Mouse (Mus musculus) MEL (cell line): ENCODE results near the gene Mark1. TPM values are rescaled to one million over a fixed set of nuclear protein-coding genes. Genes with fewer than 3 reads are reported as not detected.

Experiments used
- DNase-seq: peaks from one replicate; pipeline ENCODE4 v3.0.0; 2011; ENCODE audit warnings: low read depth, low spot score
- H3K27ac ChIP-seq: 2 replicates; pipeline ENCODE4 v1.5.1; 2012; ENCODE audit warnings: low read depth, mild to moderate bottlenecking, control low read depth, low read length, moderate library complexity; ENCODE audit not compliant: control insufficient read depth
- H3K27me3 ChIP-seq, 2 experiments: fragments of 150-350 bp in 1 of 2; sonication (generic) in 1 of 2; 2 replicates each; pipeline ENCODE4 v1.6.1; 2012; ENCODE audit warnings: low read length in 2 of 2, mild to moderate bottlenecking in 2 of 2, improper control_type of control experiment in 1 of 2, moderate library complexity in 1 of 2; ENCODE audit not compliant: insufficient read depth in 2 of 2, control insufficient read depth in 1 of 2
- H3K36me3 ChIP-seq, 2 experiments: 2 replicates each; pipeline ENCODE4 v1.6.1; 2012 to 2014; ENCODE audit warnings: low read length in 2 of 2, improper control_type of control experiment in 1 of 2, inconsistent platforms in 1 of 2, mild to moderate bottlenecking in 1 of 2; ENCODE audit not compliant: insufficient read depth in 2 of 2, control insufficient read depth in 1 of 2
- H3K4me1 ChIP-seq, 2 experiments: fragments of 150-350 bp in 1 of 2; sonication (generic) in 1 of 2; 2 replicates each; pipeline ENCODE4 v1.6.1; 2012; ENCODE audit warnings: low read length in 2 of 2, improper control_type of control experiment in 1 of 2, mild to moderate bottlenecking in 1 of 2; ENCODE audit not compliant: insufficient read depth in 2 of 2, control insufficient read depth in 1 of 2
- H3K4me3 ChIP-seq, 2 experiments: fragments of 150-350 bp in 1 of 2; sonication (generic) in 1 of 2; 2 replicates each; pipeline ENCODE4 v1.5.1; 2012; ENCODE audit warnings: low read depth in 2 of 2, low read length in 2 of 2, mild to moderate bottlenecking in 2 of 2, moderate library complexity in 2 of 2, control low read depth in 1 of 2, improper control_type of control experiment in 1 of 2; ENCODE audit not compliant: control insufficient read depth in 1 of 2, insufficient read depth in 1 of 2
- H3K79me2 ChIP-seq: 2 replicates; pipeline ENCODE4 v1.6.1; 2012; ENCODE audit warnings: mild to moderate bottlenecking, low read length, moderate library complexity; ENCODE audit not compliant: control insufficient read depth, poor library complexity, insufficient read depth
- H3K9ac ChIP-seq: 2 replicates; pipeline ENCODE4 v1.6.1; 2012; ENCODE audit warnings: low read depth, mild to moderate bottlenecking, control low read depth, low read length, moderate library complexity; ENCODE audit not compliant: control insufficient read depth, poor library complexity, severe bottlenecking
- H3K9me3 ChIP-seq: fragments of 150-350 bp; sonication (generic); replicated peaks from 2 replicates; pipeline ENCODE4 v1.6.1; 2012; ENCODE audit warnings: mild to moderate bottlenecking, low read length, improper control_type of control experiment, moderate library complexity; ENCODE audit not compliant: insufficient read depth
- CHD2 ChIP-seq: IDR thresholded peaks from 2 replicates; pipeline ENCODE4 v1.6.1; 2011; ENCODE audit warnings: low read length, improper control_type of control experiment
- CTCF ChIP-seq, 3 experiments: IDR thresholded peaks in 2 of 3; conservative IDR thresholded peaks in 1 of 3; 2 replicates each; pipeline ENCODE4 v1.5.1; 2011 to 2012; ENCODE audit warnings: low read length in 3 of 3, low read depth in 2 of 3, mild to moderate bottlenecking in 2 of 3, improper control_type of control experiment in 1 of 3, inconsistent platforms in 1 of 3, mixed read lengths in 1 of 3, moderate library complexity in 1 of 3; ENCODE audit not compliant: control insufficient read depth in 1 of 3, insufficient read depth in 1 of 3, poor library complexity in 1 of 3, severe bottlenecking in 1 of 3
- E2F4 ChIP-seq: IDR thresholded peaks from 2 replicates; pipeline ENCODE4 v1.6.1; 2011; ENCODE audit warnings: low read depth, low read length, improper control_type of control experiment, borderline replicate concordance
- EP300 ChIP-seq, 2 experiments: IDR thresholded peaks; 2 replicates each; pipeline ENCODE4 v1.6.1; 2011; ENCODE audit warnings: improper control_type of control experiment in 2 of 2, low read length in 2 of 2, low read depth in 1 of 2, mild to moderate bottlenecking in 1 of 2
- GABPA ChIP-seq: IDR thresholded peaks from 2 replicates; pipeline ENCODE4 v1.6.1; 2012; ENCODE audit warnings: low read depth, mild to moderate bottlenecking, inconsistent platforms, low read length, improper control_type of control experiment, moderate library complexity
- JUND ChIP-seq: IDR thresholded peaks from 2 replicates; pipeline ENCODE4 v1.6.1; 2011; ENCODE audit warnings: low read depth, mild to moderate bottlenecking, improper control_type of control experiment, low read length
- MAX ChIP-seq: IDR thresholded peaks from 2 replicates; pipeline ENCODE4 v1.6.1; 2011; ENCODE audit warnings: low read length, improper control_type of control experiment
- MAZ ChIP-seq: IDR thresholded peaks from 2 replicates; pipeline ENCODE4 v1.6.1; 2012; ENCODE audit warnings: low read depth, mild to moderate bottlenecking, inconsistent platforms, low read length, improper control_type of control experiment
- MEF2A ChIP-seq: IDR thresholded peaks from 2 replicates; pipeline ENCODE4 v1.6.1; 2014; ENCODE audit warnings: low read depth, mild to moderate bottlenecking, inconsistent platforms, low read length, improper control_type of control experiment; ENCODE audit not compliant: poor library complexity, insufficient replicate concordance, severe bottlenecking; ENCODE audit errors: extremely low read depth
- MXI1 ChIP-seq: IDR thresholded peaks from 2 replicates; pipeline ENCODE4 v1.6.1; 2011; ENCODE audit warnings: mild to moderate bottlenecking, low read depth, low read length, improper control_type of control experiment
- MYB ChIP-seq: IDR thresholded peaks from 2 replicates; pipeline ENCODE4 v1.6.1; 2011; ENCODE audit warnings: mild to moderate bottlenecking, low read depth, low read length, improper control_type of control experiment
- NRF1 ChIP-seq: IDR thresholded peaks from 2 replicates; pipeline ENCODE4 v1.6.1; 2014; ENCODE audit warnings: low read depth, mild to moderate bottlenecking, inconsistent platforms, low read length, improper control_type of control experiment, moderate library complexity; ENCODE audit not compliant: poor library complexity, insufficient read depth, severe bottlenecking
- POLR2AphosphoS5 ChIP-seq: IDR thresholded peaks from 2 replicates; pipeline ENCODE4 v1.6.1; 2012; ENCODE audit warnings: low read depth, borderline replicate concordance, mild to moderate bottlenecking, inconsistent platforms, low read length, moderate library complexity, mixed read lengths
- RCOR1 ChIP-seq: IDR thresholded peaks from 2 replicates; pipeline ENCODE4 v1.6.1; 2012; ENCODE audit warnings: low read depth, mild to moderate bottlenecking, inconsistent platforms, low read length, improper control_type of control experiment
- SIN3A ChIP-seq: IDR thresholded peaks from 2 replicates; pipeline ENCODE4 v1.6.1; 2012; ENCODE audit warnings: low read length, improper control_type of control experiment, inconsistent platforms
- SMC3 ChIP-seq: IDR thresholded peaks from 2 replicates; pipeline ENCODE4 v1.6.1; 2011; ENCODE audit warnings: low read depth, low read length, improper control_type of control experiment
- TAL1 ChIP-seq: IDR thresholded peaks from 2 replicates; pipeline ENCODE4 v1.6.1; 2012; ENCODE audit warnings: mild to moderate bottlenecking, inconsistent platforms, low read length, moderate library complexity, mixed read lengths
- TCF12 ChIP-seq: IDR thresholded peaks from 2 replicates; pipeline ENCODE4 v1.6.1; 2014; ENCODE audit warnings: low read depth, mild to moderate bottlenecking, inconsistent platforms, low read length, improper control_type of control experiment, moderate library complexity
- UBTF ChIP-seq: IDR thresholded peaks from 2 replicates; pipeline ENCODE4 v1.6.1; 2012; ENCODE audit warnings: low read depth, mild to moderate bottlenecking, inconsistent platforms, low read length, improper control_type of control experiment, moderate library complexity, borderline replicate concordance; ENCODE audit not compliant: insufficient read depth
- USF1 ChIP-seq: IDR thresholded peaks from 2 replicates; pipeline ENCODE4 v1.6.1; 2014; ENCODE audit warnings: low read depth, mild to moderate bottlenecking, inconsistent platforms, low read length, improper control_type of control experiment, moderate library complexity
- USF2 ChIP-seq, 2 experiments: IDR thresholded peaks; 2 replicates each; pipeline ENCODE4 v1.6.1; 2011 to 2012; ENCODE audit warnings: improper control_type of control experiment in 2 of 2, low read length in 2 of 2, borderline replicate concordance in 1 of 2, inconsistent platforms in 1 of 2, low read depth in 1 of 2, mild to moderate bottlenecking in 1 of 2; ENCODE audit not compliant: insufficient read depth in 1 of 2
- ZC3H11A ChIP-seq: IDR thresholded peaks from 2 replicates; pipeline ENCODE4 v1.6.1; 2012; ENCODE audit warnings: low read depth, mild to moderate bottlenecking, inconsistent platforms, low read length, improper control_type of control experiment
- ZKSCAN1 ChIP-seq: IDR thresholded peaks from 2 replicates; pipeline ENCODE4 v1.6.1; 2012; ENCODE audit warnings: low read depth, mild to moderate bottlenecking, inconsistent platforms, low read length, improper control_type of control experiment, moderate library complexity
- ZMIZ1 ChIP-seq: IDR thresholded peaks from 2 replicates; pipeline ENCODE4 v1.6.1; 2012; ENCODE audit warnings: low read depth, mild to moderate bottlenecking, inconsistent platforms, low read length, improper control_type of control experiment, moderate library complexity
- ZNF384 ChIP-seq: IDR thresholded peaks from 2 replicates; pipeline ENCODE4 v1.6.1; 2012; ENCODE audit warnings: low read depth, mild to moderate bottlenecking, inconsistent platforms, low read length, improper control_type of control experiment
- polyA plus RNA-seq, 2 experiments: library from polyadenylated mRNA; stranded (reverse) in 1 of 2; unstranded in 1 of 2; fragments of >175 nt in 1 of 2; fragments of >200 nt in 1 of 2; gene quantifications; 2 replicates each; pipeline versions ENCODE4 v1.2.1 to v1.2.4; 2012; ENCODE audit warnings: low replicate concordance in 2 of 2, low read depth in 1 of 2; ENCODE audit not compliant: insufficient read length in 2 of 2, insufficient read depth in 1 of 2, missing spikeins in 1 of 2
- total RNA-seq: library from RNA; depleted of rRNA; stranded (reverse); fragments of 300-350 nt; gene quantifications from 2 replicates; pipeline ENCODE4 v1.2.3, GENCODE M21; 2012

Mark1 gene
- total and polyA plus RNA-seq, 3 experiments: not detected

DNA sequence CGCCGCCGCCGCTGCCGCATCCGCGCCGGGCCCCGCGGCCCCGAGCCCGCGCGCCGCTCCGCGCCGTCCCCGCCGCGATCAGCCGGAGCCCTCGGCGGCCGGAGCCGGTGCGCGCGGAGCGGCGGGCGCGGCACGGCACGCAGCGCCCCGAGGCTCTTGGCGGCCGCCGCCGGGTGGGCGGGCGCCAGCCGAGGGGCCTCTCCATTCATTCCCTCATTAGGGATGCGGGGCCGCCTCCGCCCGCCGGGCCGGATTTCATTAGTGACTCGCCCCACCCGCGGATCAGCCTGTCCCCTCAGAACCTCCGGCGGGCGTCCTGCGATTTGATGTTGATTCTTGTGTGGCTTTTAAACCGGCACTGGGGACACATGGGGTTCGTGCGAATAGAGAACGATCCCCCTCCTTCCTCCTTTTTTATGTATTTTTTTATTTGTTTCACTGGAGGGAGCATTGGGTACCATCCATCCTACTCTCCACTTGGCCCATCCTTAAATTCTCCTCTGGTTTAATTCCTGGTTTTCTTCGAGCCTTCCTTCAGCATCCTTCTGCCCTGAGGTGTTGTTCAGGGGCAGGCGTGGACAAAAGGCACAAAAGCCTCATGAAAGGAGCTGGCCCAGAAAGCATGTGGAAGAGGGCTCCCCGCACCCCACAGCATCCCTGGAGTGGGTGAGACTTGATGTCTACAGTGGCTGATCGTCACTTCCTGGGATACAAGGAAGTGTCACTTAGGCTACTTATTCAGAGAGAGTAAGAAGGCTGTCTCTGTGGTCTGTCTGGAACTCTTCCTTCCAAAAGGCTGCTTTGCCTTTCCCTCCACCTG lies 620 bp upstream of the Mark1 start:
- H3K27me3 ChIP-seq: no peaks in the 10 kb centered on the region
- no peak overlapping the region for H3K4me3 ChIP-seq

DNA sequence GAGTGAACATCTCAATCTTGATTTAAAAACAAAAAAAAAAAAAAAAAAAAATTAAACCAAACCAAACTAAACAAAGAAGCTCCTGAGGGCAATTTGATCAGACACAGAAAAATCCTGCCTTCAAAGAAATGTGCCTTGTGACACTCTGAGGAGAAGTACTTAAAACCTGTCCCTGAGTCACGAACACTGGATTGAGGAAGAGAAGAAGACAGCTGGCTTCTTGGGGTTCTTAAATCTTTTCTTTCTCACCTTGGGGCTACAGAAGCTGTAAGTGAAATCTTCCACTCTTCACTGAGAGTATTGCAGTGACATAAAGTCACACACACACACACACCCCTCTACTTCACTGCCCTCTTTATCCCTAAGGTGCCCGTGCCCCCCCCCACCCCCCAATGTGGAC lies 739 bp downstream of the Mark1 start:
- Histone ChIP-seq H3K36me3 (no peaks in the 10 kb centered on the region), H3K27ac (no peak overlapping the region), H3K4me1 (no peaks in the 10 kb centered on the region), H3K79me2 (no peaks in the 10 kb centered on the region), H3K27me3 (no peaks in the 10 kb centered on the region), H3K9ac (no peak overlapping the region), H3K9me3 (no peaks in the 10 kb centered on the region; the same call in 1 of the 2 replicates), H3K4me3 (no peak overlapping the region)
- DNase-seq: no peak
- TF ChIP-seq SMC3 (no peak), E2F4 (no peak), TCF12 (no peak), GABPA (no peak), SIN3A (no peak), ZKSCAN1 (no peak), RCOR1 (no peak), TAL1 (no peak), MYB (no peak), UBTF (no peak), MAX (no peak), CTCF (IDR thresholded peaks at IDR 0.05 in 2 of 3, conservative IDR thresholded peaks at IDR 0.05 in 1 of 3; ENCODE audit: control insufficient read depth in 1 of 3, insufficient read depth in 1 of 3, low read depth in 2 of 3, low read length in 3 of 3, poor library complexity in 1 of 3, severe bottlenecking in 1 of 3) (no peak), MAZ (no peak), ZMIZ1 (no peak), NRF1 (no peak), USF1 (no peak), ZNF384 (no peak), ZC3H11A (no peak), MXI1 (no peak)

More for the DNA sequence above, 620 bp upstream of the Mark1 start:
- TF ChIP-seq ZNF384: no peak
- TF ChIP-seq SMC3: no peak
- TF ChIP-seq USF2 (IDR thresholded peaks at IDR 0.05; ENCODE audit: borderline replicate concordance in 1 of 2, insufficient read depth in 1 of 2, low read depth in 1 of 2, low read length in 2 of 2): no peak
- TF ChIP-seq CHD2: no peak
- TF ChIP-seq JUND: no peak
- no peak for TF ChIP-seq USF1
- TF ChIP-seq MEF2A: no peak
- TF ChIP-seq NRF1: no peak
- no peak for TF ChIP-seq TCF12
- no peak for TF ChIP-seq EP300 (IDR thresholded peaks at IDR 0.05; ENCODE audit: low read depth in 1 of 2, low read length in 2 of 2)
- TF ChIP-seq E2F4: no peak
- TF ChIP-seq POLR2AphosphoS5: no peak
- no peak overlapping the region for H3K27ac ChIP-seq
- no peaks in the 10 kb centered on the region for H3K79me2 ChIP-seq
- H3K9me3 ChIP-seq: no peaks in the 10 kb centered on the region
- H3K9ac ChIP-seq: no peak overlapping the region
- no peaks in the 10 kb centered on the region for H3K36me3 ChIP-seq
- H3K4me1 ChIP-seq: no peaks in the 10 kb centered on the region
- DNase-seq: no peak
